Mouse (Mus musculus): ENCODE measurements at regions not wholly inside any gene's neighbourhood (a gene's known extent, or its start where the extent isn't known, plus 50 kb on each side); places are given as distances from the start of the nearest gene placed in this dataset.

- no peak for ATAC-seq (ENCODE audit: poor library complexity, severe bottlenecking)
Observed at GRCm38 (mm10) chr9:84285604-84286003, 360.7 kb downstream of the Bckdhb start.

- ATAC-seq (ENCODE audit: poor library complexity, severe bottlenecking): no peak
Observed at GRCm38 (mm10) chr9:84295891-84296290, 370.9 kb downstream of the Bckdhb start.

GRCm38 (mm10) chr9:84296456-84296855 lies 371.5 kb downstream of the Bckdhb start:
- ATAC-seq (ENCODE audit: poor library complexity, severe bottlenecking): no peak

- peak; percentile 57; the same call in 1 of the 2 replicates for ATAC-seq (ENCODE audit: poor library complexity, severe bottlenecking)
Observed at GRCm38 (mm10) chr9:84304398-84304797, 379.5 kb downstream of the Bckdhb start.

- no peak for ATAC-seq (ENCODE audit: poor library complexity, severe bottlenecking)
Observed at GRCm38 (mm10) chr9:84318811-84319210, 393.9 kb downstream of the Bckdhb start.

- no peak for ATAC-seq (ENCODE audit: poor library complexity, severe bottlenecking)
Observed at GRCm38 (mm10) chr9:84319338-84319737, 394.4 kb downstream of the Bckdhb start.

- ATAC-seq (ENCODE audit: poor library complexity, severe bottlenecking): no peak
Observed at GRCm38 (mm10) chr9:84323145-84323544, 398.2 kb downstream of the Bckdhb start.

- no peak for ATAC-seq (ENCODE audit: poor library complexity, severe bottlenecking)
Observed at GRCm38 (mm10) chr9:84331083-84331602, 406.2 kb downstream of the Bckdhb start.

- peak; percentile 93 for ATAC-seq (ENCODE audit: poor library complexity, severe bottlenecking)
Observed at GRCm38 (mm10) chr9:84343435-84344095, 418.6 kb downstream of the Bckdhb start.

GRCm38 (mm10) chr9:84350223-84350622 lies 425.3 kb downstream of the Bckdhb start:
- no peak for ATAC-seq (ENCODE audit: poor library complexity, severe bottlenecking)

- no peak for ATAC-seq (ENCODE audit: poor library complexity, severe bottlenecking)
Observed at GRCm38 (mm10) chr9:84354409-84354808, 429.5 kb downstream of the Bckdhb start.

GRCm38 (mm10) chr9:84356167-84356566 lies 431.2 kb downstream of the Bckdhb start:
- ATAC-seq (ENCODE audit: poor library complexity, severe bottlenecking): no peak

GRCm38 (mm10) chr9:84359879-84360278 lies 434.9 kb downstream of the Bckdhb start:
- ATAC-seq (ENCODE audit: poor library complexity, severe bottlenecking): no peak

- ATAC-seq (ENCODE audit: poor library complexity, severe bottlenecking): no peak
Observed at GRCm38 (mm10) chr9:84360484-84360883, 435.5 kb downstream of the Bckdhb start.

- ATAC-seq (ENCODE audit: poor library complexity, severe bottlenecking): no peak
Observed at GRCm38 (mm10) chr9:84363478-84363877, 438.5 kb downstream of the Bckdhb start.

GRCm38 (mm10) chr9:84369200-84369599 lies 444.3 kb downstream of the Bckdhb start:
- no peak for ATAC-seq (ENCODE audit: poor library complexity, severe bottlenecking)

GRCm38 (mm10) chr9:84370260-84370659 lies 445.3 kb downstream of the Bckdhb start:
- ATAC-seq (ENCODE audit: poor library complexity, severe bottlenecking): peak; percentile 49; the same call in 1 of the 2 replicates

- ATAC-seq (ENCODE audit: poor library complexity, severe bottlenecking): no peak
Observed at GRCm38 (mm10) chr9:84375746-84376145, 450.8 kb downstream of the Bckdhb start.

- no peak for ATAC-seq (ENCODE audit: poor library complexity, severe bottlenecking)
Observed at GRCm38 (mm10) chr9:84376621-84377020, 451.7 kb downstream of the Bckdhb start.

GRCm38 (mm10) chr9:84381942-84382341 lies 457.0 kb downstream of the Bckdhb start:
- ATAC-seq (ENCODE audit: poor library complexity, severe bottlenecking): no peak

GRCm38 (mm10) chr9:84389831-84390230 lies 464.9 kb downstream of the Bckdhb start:
- no peak for ATAC-seq (ENCODE audit: poor library complexity, severe bottlenecking)

- peak; percentile 98 for ATAC-seq (ENCODE audit: poor library complexity, severe bottlenecking)
Observed at GRCm38 (mm10) chr9:84394536-84395314, 469.8 kb downstream of the Bckdhb start.

Measured in megakaryocyte, adult 5-6 weeks (primary cell).